Mouse (Mus musculus) neural tube, embryonic 14.5 days (tissue): ENCODE results near the gene Mrpl23. TPM values are rescaled to one million over a fixed set of nuclear protein-coding genes. Genes with fewer than 3 reads are reported as not detected.

Source experiments
- ATAC-seq: fragments of 200-750 bp; cut with Nextera tagmentation; 2 replicates; pipeline ENCODE4 v1.8.0; 2017; ENCODE audit warnings: low read depth, mild to moderate bottlenecking, moderate TSS enrichment, moderate library complexity
- H3K27ac ChIP-seq: fragments of 300-500 bp; sonication (generic); 2 replicates; pipeline ENCODE4 v1.5.1; 2014; ENCODE audit warnings: low read depth, mild to moderate bottlenecking, control low read depth, low read length, moderate library complexity, mixed read lengths
- H3K27me3 ChIP-seq: fragments of 300-500 bp; sonication (generic); 2 replicates; pipeline ENCODE4 v1.6.1; 2014; ENCODE audit warnings: low read length; ENCODE audit not compliant: control insufficient read depth, insufficient read depth
- H3K36me3 ChIP-seq: fragments of 300-500 bp; sonication (generic); 2 replicates; pipeline ENCODE4 v1.6.1; 2014; ENCODE audit warnings: low read length, mixed read lengths; ENCODE audit not compliant: control insufficient read depth, insufficient read depth
- H3K4me1 ChIP-seq: fragments of 300-500 bp; sonication (generic); 2 replicates; pipeline ENCODE4 v1.6.1; 2014; ENCODE audit warnings: low read length; ENCODE audit not compliant: control insufficient read depth, insufficient read depth
- H3K4me2 ChIP-seq: fragments of 300-500 bp; sonication (generic); 2 replicates; pipeline ENCODE4 v1.6.1; 2014; ENCODE audit warnings: mild to moderate bottlenecking, low read depth, low read length, control low read depth
- H3K4me3 ChIP-seq: fragments of 300-500 bp; sonication (generic); 2 replicates; pipeline ENCODE4 v1.5.1; 2014; ENCODE audit warnings: low read depth, low read length, control low read depth, mixed read lengths
- H3K9ac ChIP-seq: fragments of 300-500 bp; sonication (generic); replicated peaks from 2 replicates; pipeline ENCODE4 v1.6.1; 2014; ENCODE audit warnings: low read depth, mild to moderate bottlenecking, control low read depth, low read length, mixed read lengths
- H3K9me3 ChIP-seq: fragments of 300-500 bp; sonication (generic); 2 replicates; pipeline ENCODE4 v1.6.1; 2016; ENCODE audit warnings: low read length; ENCODE audit not compliant: control insufficient read depth
- WGBS: fragments of 180-500 bp; shearing (Covaris S2); extraction: QIAGEN DNeasy Blood & Tissue Kit; methylation state at CpG from one replicate; pipeline ENCODE4 v1.1.7; 2014; 5-methylcytosine and 5-hydroxymethylcytosine counted together
- polyA plus RNA-seq: library from polyadenylated mRNA; unstranded; fragments of >200 nt; fragmentation: Nextera tagmentation; extraction: Ambion mirVana; gene quantifications from 2 replicates; pipeline ENCODE4 v1.2.1, GENCODE M21; 2014

Gene Mrpl23
- polyA plus RNA-seq, 1 experiment from 2014 or later, result 21.4 TPM

DNA sequence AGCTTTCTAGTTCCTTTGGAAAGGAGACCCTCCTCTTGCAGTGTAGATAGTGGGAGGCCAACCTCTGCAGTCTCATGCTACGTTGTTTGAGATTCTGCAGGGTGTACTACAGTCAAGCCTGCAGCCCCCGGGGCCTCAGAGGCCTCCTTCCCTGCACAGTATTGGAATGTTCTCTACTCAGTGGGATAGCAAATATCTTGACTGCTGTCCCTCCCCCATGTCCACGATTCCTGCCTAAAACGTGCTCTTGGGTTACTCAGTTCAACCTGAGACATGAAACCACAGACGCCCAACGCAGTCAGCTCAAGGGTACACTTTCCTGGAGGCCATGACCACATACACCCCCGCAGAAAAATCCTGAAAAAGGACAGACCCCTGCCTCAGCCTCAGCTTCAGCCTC, 39.9 kb downstream of the Mrpl23 start:
- Histone ChIP-seq H3K27ac (no peak overlapping the region), H3K9ac (no peak overlapping the region), H3K4me3 (no peak overlapping the region), H3K4me1 (peaks cover 4% of the 10 kb centered on the region), H3K27me3 (no peaks in the 10 kb centered on the region), H3K9me3 (no peaks in the 10 kb centered on the region), H3K36me3 (no peaks in the 10 kb centered on the region), H3K4me2 (no peak overlapping the region)
- ATAC-seq, result no peak
- 70% methylated on average over 7 of the region's 7 CpGs for WGBS

DNA sequence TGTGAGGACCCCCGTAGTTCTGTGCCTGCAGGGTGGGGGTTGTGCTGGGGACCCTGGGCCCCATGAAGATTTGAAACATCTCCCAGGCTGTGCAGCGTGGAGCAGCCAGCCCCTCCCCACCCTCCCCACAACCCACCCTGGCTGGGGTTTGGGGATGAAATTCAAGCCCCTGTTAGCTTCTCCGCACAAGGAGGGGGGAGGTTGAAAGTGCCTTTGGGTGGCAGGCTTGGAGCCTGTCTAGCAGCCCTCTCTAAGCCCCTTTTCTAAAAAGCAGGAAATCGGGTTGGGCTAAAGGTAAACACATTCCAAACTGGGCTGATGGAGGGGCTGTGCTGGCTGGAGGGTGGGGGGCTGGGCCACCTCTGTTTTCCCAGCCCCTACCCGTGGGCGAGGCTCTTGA, 40.5 kb downstream of the Mrpl23 start:
- Histone ChIP-seq H3K4me1 (peaks cover 4% of the 10 kb centered on the region), H3K9me3 (no peaks in the 10 kb centered on the region), H3K9ac (no peak overlapping the region), H3K4me2 (no peak overlapping the region), H3K36me3 (no peaks in the 10 kb centered on the region), H3K27ac (no peak overlapping the region), H3K27me3 (no peaks in the 10 kb centered on the region), H3K4me3 (no peak overlapping the region)
- no peak for ATAC-seq
- 58% methylated on average over 5 of the region's 6 CpGs for WGBS

DNA sequence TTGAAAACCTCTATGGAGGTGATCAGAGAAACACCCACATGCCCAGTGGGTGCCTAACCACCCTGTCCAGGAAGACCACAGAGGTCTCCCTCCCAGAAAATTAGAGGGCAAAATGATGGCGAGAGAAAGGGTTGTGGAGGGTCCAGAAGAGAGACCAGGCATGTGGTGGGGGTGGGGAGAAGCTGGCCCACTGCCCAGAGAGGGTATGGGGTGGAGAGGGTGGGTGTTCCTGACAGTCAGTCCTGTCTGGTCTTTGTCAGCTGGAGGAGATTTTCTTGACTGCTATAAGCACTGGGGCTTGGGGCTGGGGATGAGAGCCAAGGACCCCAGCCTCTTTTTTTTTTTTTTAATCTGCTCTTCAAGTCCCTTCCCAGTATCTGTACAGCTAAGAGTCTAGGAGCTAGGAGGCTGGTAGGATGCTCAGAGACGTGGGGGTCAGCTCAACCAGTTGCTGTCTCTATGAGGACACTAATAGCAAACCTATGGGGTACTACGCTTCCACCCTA, 41.7 kb downstream of the Mrpl23 start:
- H3K27ac ChIP-seq, result no peak overlapping the region
- ATAC-seq, result no peak
- no peak overlapping the region for H3K4me3 ChIP-seq
- no peaks in the 10 kb centered on the region for H3K9me3 ChIP-seq
- 65% methylated on average over 3 of the region's 3 CpGs for WGBS
- no peaks in the 10 kb centered on the region for H3K36me3 ChIP-seq
- peaks cover 1% of the 10 kb centered on the region; the same call in 1 of the 2 replicates for H3K4me1 ChIP-seq
- no peak overlapping the region for H3K9ac ChIP-seq
- H3K4me2 ChIP-seq, result no peak overlapping the region
- no peaks in the 10 kb centered on the region for H3K27me3 ChIP-seq

DNA sequence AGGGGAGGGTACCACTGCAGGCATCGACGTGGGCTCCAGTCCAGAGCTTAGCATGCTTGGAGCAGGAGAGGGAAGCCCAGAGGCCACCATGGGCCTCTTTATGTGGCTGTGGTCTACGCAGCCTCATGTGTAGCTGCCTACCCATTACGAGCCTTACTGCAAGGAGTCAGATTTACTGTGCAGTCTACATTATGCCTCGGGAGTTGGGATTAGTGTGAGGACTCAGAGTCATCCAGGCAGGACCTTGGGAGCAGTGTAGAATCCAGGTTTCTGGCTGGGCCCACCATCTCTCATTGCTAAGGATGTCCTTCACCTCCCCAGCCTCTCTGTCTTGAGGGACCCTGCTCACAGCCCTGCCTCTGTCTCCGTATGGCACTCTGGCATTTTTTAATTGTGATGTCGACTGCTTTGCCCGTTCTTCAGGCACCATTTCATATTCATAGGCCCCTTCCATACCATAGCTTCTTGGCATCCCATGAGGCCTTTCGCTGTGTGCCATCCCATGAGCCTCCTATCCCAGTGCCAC, 42.4 kb downstream of the Mrpl23 start:
- H3K27me3 ChIP-seq, result no peaks in the 10 kb centered on the region
- H3K27ac ChIP-seq, result no peak overlapping the region
- no peak overlapping the region for H3K4me3 ChIP-seq
- ATAC-seq, result no peak
- WGBS, result 78% methylated on average over 9 of the region's 9 CpGs
- no peaks in the 10 kb centered on the region for H3K36me3 ChIP-seq
- no peak overlapping the region for H3K9ac ChIP-seq
- H3K4me1 ChIP-seq, result no peaks in the 10 kb centered on the region
- no peak overlapping the region for H3K4me2 ChIP-seq
- H3K9me3 ChIP-seq, result no peaks in the 10 kb centered on the region

DNA sequence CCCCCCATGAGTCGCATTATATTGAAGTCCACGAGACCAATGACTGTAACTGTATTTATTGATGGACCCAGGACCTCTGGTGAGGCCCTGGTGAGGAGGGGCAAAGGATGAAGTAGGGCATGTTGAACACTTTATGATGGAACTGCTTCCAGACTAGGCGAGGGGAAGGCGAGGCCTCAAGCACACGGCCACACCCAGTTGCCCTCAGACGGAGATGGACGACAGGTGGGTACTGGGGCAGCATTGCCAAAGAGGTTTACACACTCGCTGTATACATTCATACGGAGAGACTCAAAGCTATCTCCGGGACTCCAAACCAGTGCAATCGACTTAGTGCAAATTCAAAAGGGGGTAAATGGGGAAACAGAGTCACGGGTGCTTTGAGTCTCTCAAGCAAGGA, 43.0 kb downstream of the Mrpl23 start:
- H3K9me3 ChIP-seq, result no peaks in the 10 kb centered on the region
- no peak overlapping the region for H3K4me3 ChIP-seq
- no peak overlapping the region for H3K4me2 ChIP-seq
- 88% methylated on average over 12 of the region's 12 CpGs for WGBS
- no peaks in the 10 kb centered on the region for H3K27me3 ChIP-seq
- no peaks in the 10 kb centered on the region for H3K4me1 ChIP-seq
- no peak overlapping the region for H3K9ac ChIP-seq
- ATAC-seq, result no peak
- H3K36me3 ChIP-seq, result no peaks in the 10 kb centered on the region
- H3K27ac ChIP-seq, result no peak overlapping the region

DNA sequence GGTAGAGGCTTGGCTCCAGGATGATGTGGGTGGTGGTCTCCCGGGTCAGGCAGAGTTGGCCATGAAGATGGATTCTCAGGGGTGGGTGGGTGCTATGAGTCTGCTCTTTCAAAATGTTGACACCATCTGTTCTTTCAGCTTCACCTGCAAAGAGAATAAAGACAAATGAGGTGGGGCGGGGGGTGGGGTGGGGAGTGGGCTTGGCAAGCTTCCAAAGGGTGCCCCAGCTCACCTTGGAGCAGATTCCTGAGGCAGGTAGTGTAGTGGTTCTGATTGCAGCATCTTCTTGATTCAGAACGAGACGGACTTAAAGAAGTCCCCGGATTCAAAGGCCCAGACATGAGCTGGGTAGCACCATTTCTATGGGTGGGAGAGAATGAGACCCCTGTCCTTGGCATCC, 43.5 kb downstream of the Mrpl23 start:
- Histone ChIP-seq H3K4me2 (no peak overlapping the region), H3K27ac (no peak overlapping the region), H3K9ac (no peak overlapping the region), H3K36me3 (no peaks in the 10 kb centered on the region), H3K27me3 (no peaks in the 10 kb centered on the region), H3K9me3 (no peaks in the 10 kb centered on the region), H3K4me3 (no peak overlapping the region), H3K4me1 (no peaks in the 10 kb centered on the region)
- 92% methylated on average over 5 of the region's 5 CpGs for WGBS
- no peak for ATAC-seq

DNA sequence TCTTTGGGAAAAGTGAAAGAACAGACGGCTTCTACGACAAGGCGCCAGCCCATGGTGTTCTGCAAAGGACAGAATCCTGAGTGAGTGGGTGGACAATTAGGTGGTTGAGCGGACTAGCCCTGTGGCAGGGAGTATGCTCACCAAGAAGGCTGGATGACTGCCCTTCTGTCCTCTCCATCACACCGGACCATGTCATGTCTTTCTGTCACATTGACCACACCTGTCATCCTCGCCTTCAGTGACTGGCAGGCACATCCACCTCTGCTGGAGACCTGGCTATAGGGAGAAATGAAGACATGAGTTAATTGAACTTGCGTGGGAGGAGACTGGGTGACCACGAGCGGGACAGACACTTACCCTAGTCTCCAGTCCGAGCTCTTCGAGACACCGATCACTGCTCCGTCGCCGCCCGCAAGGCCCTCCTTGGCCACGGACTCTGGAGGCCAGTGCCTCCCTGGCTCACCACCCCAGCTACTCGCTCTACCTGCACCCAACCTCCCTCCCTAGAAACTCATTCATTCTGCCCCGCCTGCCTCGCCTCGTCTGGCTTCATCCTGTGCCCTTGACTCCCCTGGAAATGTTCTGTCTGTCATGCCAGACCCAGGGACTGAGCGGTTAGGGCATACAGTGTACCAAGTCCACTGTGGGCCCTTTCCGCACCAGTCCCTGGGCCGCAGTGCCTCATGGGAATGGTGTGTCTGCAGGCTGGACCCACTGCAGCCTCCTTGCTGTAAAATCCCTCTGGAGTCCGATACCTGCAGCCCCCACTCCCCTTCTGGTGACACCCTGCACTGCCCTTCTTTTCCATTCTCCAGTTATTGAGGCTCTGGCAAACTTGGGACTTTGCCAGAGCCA, 44.2 kb downstream of the Mrpl23 start:
- H3K36me3 ChIP-seq, result no peaks in the 10 kb centered on the region
- H3K9ac ChIP-seq, result no peak overlapping the region; the same call in 1 of the 2 replicates
- H3K4me3 ChIP-seq, result 0 out of 2 replicates have a peak overlapping the region, but pooled peaks have one; percentile 12
- no peak for ATAC-seq
- H3K4me2 ChIP-seq, result peak overlapping the region; percentile 31; the same call in 1 of the 2 replicates
- no peaks in the 10 kb centered on the region for H3K9me3 ChIP-seq
- H3K27me3 ChIP-seq, result no peaks in the 10 kb centered on the region
- H3K27ac ChIP-seq, result no peak overlapping the region
- 83% methylated on average over 25 of the region's 25 CpGs for WGBS
- H3K4me1 ChIP-seq, result no peaks in the 10 kb centered on the region

DNA sequence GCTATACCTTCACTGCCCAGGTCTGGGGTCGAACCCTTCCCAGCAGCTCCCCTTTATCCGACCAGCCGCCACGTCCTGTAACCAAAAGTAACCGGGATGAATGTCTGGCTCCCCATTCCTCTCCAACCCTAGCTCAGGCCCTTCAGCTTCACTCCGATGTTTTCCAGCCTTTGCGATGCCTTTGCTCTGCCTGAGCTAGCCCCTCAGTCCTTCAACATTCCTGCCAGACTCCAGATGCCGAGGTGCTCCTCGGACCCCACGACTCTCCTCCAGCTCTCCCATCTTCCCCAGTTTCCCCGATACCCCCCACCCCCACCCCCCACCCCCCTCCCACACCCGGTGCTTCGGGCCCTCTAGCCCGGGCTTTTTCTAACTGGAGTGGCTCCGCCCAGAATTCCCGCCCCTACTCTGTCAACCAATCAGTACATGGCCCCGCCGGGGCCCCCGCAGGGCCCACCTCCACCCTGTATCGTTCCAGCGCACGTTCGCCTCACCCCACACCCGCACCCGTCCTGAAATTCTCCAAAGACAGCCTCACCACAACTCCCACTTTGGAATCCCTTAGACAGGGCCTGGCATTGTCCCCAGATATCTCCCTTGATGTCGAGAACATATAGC, 45.4 kb downstream of the Mrpl23 start:
- H3K4me3 ChIP-seq, result 0 out of 2 replicates have a peak overlapping the region, but pooled peaks have one; percentile 12
- H3K9me3 ChIP-seq, result no peaks in the 10 kb centered on the region
- ATAC-seq, result peak; percentile 24; the same call in 1 of the 2 replicates
- no peak overlapping the region for H3K27ac ChIP-seq
- H3K4me2 ChIP-seq, result peak overlapping the region; percentile 31
- 52% methylated on average over 26 of the region's 26 CpGs for WGBS
- no peaks in the 10 kb centered on the region for H3K27me3 ChIP-seq
- H3K36me3 ChIP-seq, result no peaks in the 10 kb centered on the region
- no peak overlapping the region for H3K9ac ChIP-seq
- H3K4me1 ChIP-seq, result no peaks in the 10 kb centered on the region

DNA sequence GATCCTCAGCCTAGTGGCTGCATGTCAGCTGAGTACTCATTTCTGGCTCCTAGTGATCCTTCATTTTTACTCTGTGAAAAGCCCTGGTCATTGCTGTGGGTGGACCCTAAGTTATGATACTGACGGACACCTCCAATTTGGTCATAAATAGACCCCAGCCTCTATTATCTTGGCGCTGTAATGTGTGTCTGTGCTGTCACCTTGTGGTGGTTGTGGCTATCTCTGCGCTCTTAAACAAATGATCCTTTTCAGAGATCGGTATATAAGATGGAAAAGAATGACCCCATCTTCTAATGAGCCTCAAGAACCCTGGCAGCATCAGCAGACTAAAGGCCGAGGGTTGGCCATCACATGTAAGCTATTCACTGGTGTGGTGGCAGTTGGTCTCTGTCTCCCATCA, 46.6 kb downstream of the Mrpl23 start:
- H3K27ac ChIP-seq, result no peak overlapping the region
- H3K4me3 ChIP-seq, result no peak overlapping the region
- H3K9ac ChIP-seq, result no peak overlapping the region
- 56% methylated on average over 5 of the region's 5 CpGs for WGBS
- no peak for ATAC-seq
- H3K4me1 ChIP-seq, result no peaks in the 10 kb centered on the region
- H3K36me3 ChIP-seq, result no peaks in the 10 kb centered on the region
- no peaks in the 10 kb centered on the region for H3K9me3 ChIP-seq
- no peak overlapping the region for H3K4me2 ChIP-seq
- no peaks in the 10 kb centered on the region for H3K27me3 ChIP-seq
